Mouse (Mus musculus): ENCODE data around the gene Tex14.
A peak's percentile ranks its signal among the peaks of the same experiment; 100 is the strongest.
"Not testable (repeated sequence)": the region's sequence is repeated elsewhere in the genome, so short reads cannot be mapped to it uniquely, and the experiment has no call there.

The Tex14 gene

DNA sequence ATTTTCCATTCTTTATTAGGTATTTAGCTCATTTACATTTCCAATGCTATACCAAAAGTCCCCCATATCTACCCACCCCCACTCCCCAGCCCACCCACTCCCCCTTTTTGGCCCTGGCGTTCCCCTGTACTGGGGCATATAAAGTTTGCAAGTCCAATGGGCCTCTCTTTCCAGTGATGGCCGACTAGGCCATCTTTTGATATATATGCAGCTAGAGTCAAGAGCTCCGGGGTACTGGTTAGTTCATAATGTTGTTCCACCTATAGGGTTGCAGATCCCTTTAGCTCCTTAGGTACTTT lies 66.8 kb downstream of the Tex14 start:
- DNase-seq (ENCODE audit: low spot score in 2 of 2), result not testable (repeated sequence)

DNA sequence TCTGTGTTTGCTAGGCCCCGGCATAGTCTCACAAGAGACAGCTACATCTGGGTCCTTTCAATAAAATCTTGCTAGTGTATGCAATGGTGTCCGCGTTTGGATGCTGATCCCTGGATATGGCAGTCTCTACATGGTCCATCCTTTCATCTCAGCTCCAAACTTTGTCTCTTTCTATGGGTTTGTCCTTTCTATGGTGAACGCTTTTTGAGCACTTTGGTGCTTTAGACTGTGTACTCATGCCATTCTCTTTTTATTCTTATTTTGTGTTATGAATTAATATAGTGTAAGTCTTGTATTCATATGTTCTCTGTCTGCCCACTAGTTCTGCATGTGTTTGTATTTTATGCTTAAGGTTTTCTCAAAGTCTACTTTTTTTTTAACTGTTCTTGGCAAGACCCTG lies 67.2 kb downstream of the Tex14 start:
- not testable (repeated sequence) for DNase-seq (ENCODE audit: low spot score in 2 of 2)

DNA sequence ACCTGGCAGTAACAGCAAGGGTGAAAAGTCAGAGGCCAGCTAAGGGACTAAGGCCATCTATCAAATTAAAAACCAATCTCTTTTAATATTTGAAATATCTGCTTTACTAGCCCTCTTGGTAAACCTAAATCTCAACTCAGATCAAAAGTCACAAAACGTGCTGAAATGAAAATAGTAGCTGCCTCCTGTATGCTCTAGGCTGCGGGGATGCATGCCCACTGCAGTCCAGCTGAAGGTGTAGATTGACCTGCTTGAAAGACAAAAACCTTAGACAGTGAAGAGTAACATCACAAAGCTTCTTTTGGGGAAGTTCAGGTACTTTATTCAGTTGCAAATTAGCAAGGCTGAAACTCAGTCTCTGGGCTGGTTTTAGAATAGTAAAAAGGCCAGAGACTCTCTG lies 74.3 kb downstream of the Tex14 start:
- DNase-seq (ENCODE audit: low spot score in 2 of 2), result not testable (repeated sequence)

DNA sequence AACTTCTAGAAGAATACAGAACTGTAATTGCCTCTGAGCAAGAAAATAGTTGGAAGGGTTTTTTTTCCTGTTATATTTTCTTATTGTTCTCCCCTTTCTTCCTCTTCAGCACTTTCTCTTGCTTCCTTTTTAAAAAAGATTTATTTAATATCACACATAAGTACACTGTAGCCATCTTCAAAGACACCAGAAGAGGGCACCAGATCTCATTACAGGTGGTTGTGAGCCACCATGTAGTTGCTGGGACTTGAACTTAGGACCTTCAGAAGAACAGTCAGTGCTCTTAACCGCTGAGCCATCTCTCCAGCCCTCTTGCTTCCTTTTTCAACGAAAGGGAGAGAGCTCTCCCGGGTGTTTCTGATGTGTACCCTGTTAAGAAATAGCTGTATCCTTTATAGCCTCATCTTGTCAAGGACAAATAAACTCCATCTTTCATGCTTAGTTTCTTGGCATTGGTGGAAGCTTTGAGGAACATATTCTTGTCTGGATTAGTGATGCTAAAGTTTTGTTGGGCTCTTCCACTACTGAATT lies 79.0 kb downstream of the Tex14 start:
- DNase-seq (ENCODE audit: low spot score in 2 of 2), result no peak

DNA sequence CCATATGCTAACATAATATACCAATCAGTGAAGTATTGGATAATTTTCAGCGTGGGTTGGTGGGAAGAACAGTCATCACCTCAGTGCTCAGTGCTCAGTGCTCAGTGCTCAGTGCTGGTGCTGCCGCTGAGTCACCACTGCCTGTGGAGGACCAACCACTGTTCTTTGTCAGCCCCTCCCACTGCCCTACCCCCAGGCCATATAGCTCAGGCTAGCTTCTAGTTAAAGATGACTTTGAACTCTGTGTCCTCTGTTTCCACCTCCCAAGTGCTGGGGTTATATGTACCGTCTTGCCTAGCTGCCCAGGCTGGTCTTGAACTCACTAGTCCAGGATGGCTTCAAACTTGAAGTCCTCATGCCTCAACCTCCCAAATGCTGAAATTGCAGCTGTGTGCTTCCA lies 84.1 kb downstream of the Tex14 start:
- no peak for DNase-seq (ENCODE audit: low spot score in 2 of 2)

DNA sequence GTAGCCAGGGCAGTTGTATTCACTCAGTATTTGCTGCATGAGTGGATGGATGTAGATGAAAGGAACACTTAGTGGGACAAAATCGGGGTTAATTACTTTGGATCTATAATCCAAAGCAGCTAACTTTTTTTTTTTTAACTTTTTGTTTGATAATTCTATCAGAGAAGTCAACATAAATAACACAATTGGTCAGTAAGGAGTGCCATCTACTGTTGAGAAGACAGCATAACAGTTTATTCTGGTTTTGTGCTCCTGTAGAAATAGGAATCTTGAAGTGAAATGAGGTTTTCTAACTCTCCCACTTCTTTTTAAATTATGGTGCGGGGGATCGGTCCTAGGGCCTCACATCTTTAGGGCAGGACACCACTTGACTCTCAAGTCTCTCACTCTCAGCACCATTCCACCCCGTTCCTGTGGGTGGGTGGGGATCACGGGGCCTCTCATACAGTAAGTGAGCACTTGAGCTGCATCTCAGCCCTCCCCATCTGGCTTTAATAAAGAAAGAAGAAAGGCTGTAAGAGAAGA lies 99.9 kb downstream of the Tex14 start:
- no peak for DNase-seq (ENCODE audit: low spot score in 2 of 2)

DNA sequence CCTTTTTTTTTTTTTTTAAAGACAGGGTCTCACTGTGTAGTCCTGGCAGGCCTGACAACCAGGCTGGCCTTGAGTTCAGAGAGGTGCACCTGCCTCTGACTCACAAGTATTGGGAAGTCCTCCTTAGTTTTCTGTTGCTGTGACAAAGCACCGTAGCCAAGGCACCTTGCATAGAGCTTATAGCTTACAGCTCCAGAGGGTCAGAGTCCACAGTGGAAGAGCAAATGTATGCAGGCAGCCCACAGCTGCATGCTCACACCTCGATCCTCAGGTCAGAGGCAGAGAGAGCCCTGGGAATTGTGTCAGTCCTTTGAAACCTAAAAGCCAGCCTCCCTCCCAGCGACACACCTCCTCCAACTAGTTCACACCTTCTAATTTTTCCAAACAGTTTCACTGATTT lies 101.6 kb downstream of the Tex14 start:
- no peak for DNase-seq (ENCODE audit: low spot score in 2 of 2)

DNA sequence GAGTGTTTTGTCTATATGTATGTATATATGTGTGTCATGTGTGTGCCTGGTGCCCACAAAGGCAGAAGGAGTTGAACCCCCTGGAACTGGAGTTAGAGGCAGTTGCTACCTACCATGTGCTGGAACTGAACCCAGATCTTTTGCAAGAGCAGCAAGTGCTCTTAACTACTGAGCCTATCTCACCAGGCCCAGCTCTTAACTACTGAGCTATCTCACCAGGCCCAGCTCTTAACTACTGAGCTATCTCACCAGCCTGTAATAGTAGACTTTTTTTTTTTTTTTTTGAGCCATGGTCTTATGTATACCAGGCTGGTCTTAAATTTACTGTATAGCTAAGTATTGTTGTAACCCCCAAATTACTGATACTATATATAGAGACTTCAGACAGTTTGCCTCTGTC lies 102.2 kb downstream of the Tex14 start:
- no peak for DNase-seq (ENCODE audit: low spot score in 2 of 2)

DNA sequence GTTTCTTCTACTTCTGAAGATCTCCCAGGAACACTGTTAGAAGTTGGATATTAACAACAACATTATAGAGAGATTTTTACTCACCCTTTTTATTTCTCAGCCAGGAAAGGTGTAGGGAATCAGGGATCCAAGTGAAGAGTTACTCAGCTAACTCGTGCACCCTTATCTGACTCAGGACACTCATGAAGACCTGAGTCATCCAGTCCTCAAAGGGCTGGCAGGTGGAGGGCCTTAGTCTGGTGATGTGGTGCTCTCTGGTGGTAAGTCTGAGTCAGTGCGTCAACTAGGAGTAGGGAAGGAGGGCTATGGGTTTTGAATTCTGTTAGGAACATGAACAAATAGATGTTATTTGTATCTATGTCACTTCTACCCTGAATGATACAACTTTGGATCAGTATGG lies 114.4 kb downstream of the Tex14 start:
- peak in 1 of 2 experiments; percentile 27 for DNase-seq (ENCODE audit: low spot score in 2 of 2)

DNA sequence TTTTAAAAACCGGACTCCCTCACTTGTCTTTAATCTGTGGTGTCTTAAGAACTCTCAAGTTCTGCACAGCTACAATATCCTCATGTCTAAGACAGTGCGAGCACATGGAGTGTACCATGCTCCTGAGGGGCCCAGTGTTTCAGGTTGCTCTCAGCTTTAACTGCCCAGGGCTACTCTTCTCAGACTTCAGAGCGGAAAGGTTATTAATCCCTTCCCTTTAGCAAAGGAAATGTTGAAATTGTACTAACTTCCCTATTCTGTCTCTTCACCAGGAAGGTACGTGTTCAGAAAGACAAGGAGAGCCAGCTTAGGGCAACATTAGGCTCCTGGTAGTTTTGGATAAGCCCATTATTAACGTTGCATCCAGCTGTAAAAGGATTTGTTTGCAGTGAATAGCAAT lies 118.6 kb downstream of the Tex14 start:
- no peak for DNase-seq (ENCODE audit: low spot score in 2 of 2)

DNA sequence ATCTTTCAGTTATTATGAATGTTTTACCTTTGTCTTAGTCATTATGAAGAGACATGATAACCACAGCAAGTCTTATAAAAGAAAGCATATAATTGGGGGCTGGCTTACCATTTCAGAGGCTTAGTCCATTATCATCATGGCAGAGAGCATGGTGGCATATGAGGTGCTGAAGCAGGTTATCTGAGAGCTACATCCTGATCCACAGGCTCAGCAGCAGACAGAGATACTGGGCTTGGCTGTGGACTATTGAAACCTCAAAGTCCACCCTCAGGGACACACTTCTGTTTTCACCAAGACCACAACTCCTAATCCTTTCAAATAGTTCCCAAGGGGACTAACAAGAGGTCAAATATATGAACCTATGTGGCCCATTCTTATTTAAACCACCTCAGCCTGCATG lies 119.1 kb downstream of the Tex14 start:
- DNase-seq (ENCODE audit: low spot score in 2 of 2), result no peak

DNA sequence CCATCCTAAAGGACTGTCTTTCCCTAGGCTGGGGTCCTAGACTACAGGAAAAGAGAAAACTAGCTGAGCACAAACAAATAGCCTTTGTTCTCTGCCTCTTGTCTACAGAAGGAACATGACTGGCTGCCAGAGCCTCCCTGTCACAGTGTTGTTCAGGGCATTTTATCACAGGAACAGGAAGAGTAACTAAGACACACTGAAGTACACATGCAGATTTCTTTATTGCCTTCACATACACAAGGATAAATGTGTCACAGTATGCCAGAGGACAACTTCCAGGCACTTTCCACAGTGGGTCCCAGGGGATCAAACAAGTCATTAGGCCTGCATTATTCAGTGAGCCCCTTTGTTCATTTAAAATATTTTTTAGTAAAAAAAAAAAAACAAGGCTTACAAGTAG lies 119.9 kb downstream of the Tex14 start:
- no peak for DNase-seq (ENCODE audit: low spot score in 2 of 2)

DNA sequence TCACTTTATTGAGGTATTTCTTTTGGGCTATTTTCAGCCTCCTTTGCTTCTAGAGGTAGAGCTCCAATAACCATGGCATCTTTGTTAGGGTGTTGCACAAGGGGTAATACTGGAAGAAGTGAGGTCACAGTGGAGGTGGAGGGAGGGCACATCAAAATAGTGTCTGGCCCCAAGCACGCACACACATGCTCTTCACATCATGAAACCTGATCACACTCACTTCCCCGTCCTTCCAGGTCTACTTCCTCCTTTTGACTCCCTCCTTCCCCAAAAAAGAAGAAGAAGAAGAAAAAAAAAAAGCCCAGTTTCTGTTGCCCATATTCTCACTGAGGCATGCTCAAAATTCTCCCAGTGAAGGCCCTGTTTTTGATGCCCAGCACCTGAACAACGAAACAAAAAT lies 122.5 kb downstream of the Tex14 start:
- no peak for DNase-seq (ENCODE audit: low spot score in 2 of 2)

DNA sequence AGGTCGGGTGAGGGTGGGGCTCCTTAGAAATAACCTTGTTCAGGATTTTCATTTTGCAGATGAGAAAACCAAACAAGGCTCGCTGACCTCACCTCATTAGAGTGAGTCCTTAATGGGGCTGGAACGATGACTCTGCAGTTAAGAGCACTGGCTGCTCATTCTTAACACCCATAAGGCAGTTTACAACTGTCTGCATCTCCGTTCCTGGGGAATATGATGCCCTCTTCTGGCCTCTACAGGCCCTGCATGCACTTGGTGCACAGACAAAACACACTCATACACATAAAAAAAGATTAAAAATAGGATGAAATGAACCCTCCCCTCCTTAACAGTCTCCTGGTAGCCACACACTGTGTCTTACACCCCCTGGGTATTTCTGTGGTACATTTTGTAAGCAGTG lies 123.1 kb downstream of the Tex14 start:
- no peak for DNase-seq (ENCODE audit: low spot score in 2 of 2)

DNA sequence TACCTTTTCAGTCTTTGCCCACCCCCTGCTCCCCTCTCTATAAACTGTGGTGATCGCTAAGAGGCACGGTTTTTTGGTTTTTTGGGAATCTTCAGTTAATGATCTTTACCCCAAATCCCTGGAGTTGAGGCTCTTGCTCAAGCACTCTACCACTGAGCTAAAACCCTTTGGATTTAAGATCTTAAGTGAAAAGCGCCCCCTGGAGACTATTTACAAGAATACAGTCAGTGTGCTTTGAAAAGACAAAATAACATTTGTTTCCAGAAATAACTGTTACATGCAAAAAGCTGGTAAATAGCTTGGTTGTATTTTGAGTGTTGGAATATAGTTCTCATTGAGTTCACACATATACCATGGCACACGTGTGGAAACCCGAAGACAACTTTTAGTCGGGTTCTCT lies 126.8 kb downstream of the Tex14 start:
- no peak for DNase-seq (ENCODE audit: low spot score in 2 of 2)

DNA sequence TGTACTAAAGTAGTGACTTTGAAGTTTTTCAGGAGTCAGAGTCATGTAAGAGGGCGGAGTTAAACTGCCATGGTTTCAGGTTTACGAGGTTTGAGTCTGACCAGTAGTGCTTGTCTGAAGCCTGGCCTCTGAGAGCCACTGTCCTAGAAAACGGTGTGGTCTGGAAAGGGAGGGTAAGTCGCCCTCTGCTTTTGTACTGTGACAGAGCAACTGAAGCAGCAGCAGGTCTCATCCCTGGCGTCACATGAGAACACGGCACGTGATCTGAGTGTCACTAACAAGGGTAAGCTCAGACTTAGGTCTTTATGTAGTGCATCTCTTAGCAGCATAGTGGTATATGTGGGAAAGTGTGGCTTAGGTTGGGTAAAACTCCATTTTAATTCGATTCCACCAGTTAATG lies 137.4 kb downstream of the Tex14 start:
- no peak for DNase-seq (ENCODE audit: low spot score in 2 of 2)

DNA sequence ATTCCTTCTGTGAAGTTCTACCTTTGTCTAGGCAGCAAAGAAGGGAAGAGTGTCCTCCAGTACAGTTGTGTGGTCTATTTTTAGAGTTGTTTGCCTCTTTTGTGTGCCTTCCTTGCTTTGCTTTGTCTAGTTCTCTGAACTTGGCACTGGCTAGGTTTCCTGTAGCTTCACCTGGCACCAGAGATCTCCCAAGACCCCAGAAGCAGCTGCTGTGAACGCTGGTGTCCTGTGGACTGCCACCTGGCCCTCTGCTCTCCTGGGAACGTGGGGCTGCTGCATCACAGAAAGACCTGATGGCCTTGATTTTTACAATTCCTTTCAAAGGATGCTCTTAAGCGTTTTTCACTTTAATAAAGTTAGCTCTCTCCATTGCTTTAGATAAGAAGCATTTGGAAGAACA lies 138.0 kb downstream of the Tex14 start:
- no peak for DNase-seq (ENCODE audit: low spot score in 2 of 2)

DNA sequence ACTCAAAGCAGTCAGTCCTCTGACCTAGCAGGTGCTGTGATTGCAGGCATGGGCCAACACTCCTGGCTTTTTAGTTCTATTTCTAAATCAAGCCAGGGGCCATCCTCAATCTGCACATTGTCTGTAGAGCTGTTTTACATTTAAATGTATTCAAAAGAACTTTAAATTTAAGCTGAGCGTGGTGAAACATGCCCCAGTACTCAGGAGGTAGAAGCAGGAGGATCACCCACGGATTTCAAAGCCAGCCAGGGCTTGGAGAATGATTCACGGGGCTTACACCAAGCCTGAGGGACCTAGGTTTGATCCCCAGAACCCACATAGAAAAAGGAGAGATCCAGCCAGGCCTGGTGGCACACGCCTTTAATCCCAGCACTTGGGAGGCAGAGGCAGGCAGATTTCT lies 148.5 kb downstream of the Tex14 start:
- no peak for DNase-seq (ENCODE audit: low spot score in 2 of 2)

DNA sequence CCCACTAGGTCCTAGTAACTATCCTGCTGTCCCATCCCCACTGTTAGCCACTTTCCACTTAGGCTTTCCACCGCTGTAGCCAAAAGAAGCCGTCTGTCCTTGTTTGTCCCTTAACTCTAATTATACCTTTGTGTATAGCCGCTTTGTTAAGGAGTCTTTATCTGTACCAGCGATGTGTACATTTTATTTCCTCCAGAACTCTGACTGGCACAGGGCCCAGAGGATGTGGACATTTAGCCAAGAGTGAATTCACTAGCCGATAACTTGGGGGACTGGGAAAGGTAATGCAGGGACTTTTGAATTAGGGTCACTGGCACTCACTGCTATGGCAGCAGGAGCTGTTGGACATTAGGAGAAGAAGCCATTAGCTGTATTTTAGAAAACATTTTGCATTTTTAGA lies 149.5 kb downstream of the Tex14 start:
- peak in 1 of 2 experiments; percentile 42 for DNase-seq (ENCODE audit: low spot score in 2 of 2)

DNA sequence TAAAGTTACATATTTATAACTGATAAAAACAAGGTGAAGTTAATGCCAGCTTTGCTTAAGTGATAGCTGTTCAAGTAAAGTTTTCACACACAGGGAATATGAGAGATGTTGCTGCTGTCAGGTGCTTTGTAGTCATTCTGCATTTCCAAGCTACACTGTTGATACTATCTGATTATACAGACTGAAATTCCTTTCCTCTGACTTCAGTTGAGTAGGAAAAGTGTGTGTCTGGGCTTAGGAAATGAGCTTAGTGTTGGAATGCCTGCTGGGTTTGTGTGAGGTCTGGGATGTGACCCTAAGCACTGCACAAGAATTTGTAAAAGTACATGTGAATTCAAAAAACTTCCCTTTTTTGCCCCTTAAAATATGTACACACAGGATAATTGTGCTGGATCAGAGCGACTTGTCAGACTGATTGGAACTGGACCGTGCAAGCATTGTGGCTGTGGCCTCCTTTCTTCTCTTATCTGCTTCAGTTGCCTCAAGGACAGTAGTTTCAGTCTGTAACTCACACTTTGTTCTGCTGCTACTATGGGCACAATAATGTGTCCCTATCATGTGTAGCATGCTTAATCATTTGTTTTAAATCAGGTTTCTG lies 150.3 kb downstream of the Tex14 start:
- no peak for DNase-seq (ENCODE audit: low spot score in 2 of 2)

DNA sequence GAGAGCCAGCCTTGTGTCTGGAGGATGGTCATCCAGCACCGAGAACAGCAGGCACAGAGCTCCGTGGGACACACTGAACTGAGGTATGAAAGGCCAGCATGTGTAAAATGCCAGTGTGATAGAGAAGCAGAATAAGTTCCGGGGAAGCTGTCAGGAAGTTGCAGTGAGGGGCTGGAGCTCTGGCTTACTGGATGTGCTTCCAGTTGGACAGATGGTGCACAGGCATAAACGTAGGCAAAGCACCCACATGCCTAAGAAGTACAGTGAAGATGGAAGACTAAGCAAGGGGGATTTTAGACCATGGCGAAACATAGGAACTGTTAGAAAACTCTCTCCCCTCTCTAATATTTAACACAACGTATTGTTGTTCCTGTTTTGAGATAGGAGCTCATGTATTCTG lies 156.3 kb downstream of the Tex14 start:
- no peak for DNase-seq (ENCODE audit: low spot score in 2 of 2)

DNA sequence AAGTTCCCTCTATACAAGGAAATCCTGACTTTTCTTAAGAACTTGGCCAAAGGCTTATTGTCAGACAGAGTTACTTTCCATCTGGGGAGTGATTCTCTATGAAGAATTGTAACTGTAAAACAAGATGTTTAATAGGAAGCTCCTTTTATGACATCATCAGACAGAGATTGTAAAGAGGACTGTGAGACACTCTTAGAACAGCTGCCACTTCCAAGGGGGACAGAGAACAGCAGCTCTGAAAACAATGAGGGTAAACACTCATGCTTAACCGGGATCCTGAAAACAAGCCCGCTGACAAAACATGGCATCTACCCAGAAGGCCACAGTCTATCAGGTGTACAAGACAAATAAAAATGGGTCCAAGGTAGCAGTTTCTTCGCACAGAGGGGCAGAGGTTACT lies 161.6 kb downstream of the Tex14 start, which contains the start of gene Gm11492:
Gm11492 (plus strand) TSS at position 153 of the 400 bp plus-strand sequence.
- no peak for DNase-seq (ENCODE audit: low spot score in 2 of 2)

DNA sequence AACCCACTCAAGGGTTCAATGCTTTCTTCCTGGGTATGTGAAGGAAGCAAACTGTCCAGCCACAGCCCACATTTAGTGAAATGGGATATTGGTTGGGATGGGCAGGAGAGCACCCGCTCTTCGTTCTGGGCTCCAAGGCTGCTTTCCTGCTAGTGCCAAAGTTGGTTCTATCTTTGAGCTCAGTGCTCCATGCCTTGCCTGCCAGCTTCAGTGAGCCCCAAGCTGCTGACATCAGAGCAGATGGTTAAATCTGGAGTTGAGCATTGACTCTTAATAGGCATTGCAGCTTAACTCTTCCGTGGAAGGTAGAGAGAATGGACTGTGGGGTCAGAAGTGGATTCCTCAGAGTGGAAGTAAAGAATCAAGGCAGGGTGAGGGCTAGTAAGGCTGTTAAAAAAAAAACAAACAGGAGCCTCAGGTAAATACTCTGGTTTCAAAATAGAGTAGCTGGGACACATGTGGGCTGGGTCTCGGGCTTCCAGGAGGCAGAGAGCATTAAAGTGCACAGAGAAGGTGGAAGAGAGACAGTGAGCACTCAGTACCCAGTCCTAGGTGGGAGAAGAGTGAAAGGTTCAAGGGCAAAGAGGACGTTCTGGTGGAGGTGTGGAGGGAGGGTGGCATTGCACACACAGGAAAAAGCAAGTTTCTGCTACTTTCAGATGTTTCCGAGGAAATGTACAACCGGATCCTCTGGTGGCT lies 163.5 kb downstream of the Tex14 start, which contains the start of gene Sept4:
Sept4 (plus strand) TSS at position 649 of the 699 bp plus-strand sequence.
- no peak for DNase-seq (ENCODE audit: low spot score in 2 of 2)

Data from right cerebral cortex, postnatal 10 days (tissue).